Mouse (Mus musculus) bone marrow, adult 2 months (tissue): ENCODE data around the gene Nipal1.

ENCODE experiments used
- CTCF ChIP-seq: fragments of 200-500 bp; IDR thresholded peaks from 2 replicates; pipeline ENCODE4 v1.5.1; 2011; ENCODE audit warnings: low read length, control low read depth; ENCODE audit not compliant: control insufficient read depth, insufficient read depth
- POLR2A ChIP-seq: fragments of 200-500 bp; IDR thresholded peaks from 2 replicates; pipeline ENCODE4 v1.6.1; 2011; ENCODE audit warnings: low read depth, mild to moderate bottlenecking, control low read depth, low read length, borderline replicate concordance; ENCODE audit not compliant: control insufficient read depth

- TF ChIP-seq CTCF (no peak), POLR2A (no peak)
These were observed 7.5 kb upstream of the Nipal1 start for GRCm38 (mm10) chr5:72640072-72640471.
